Mouse (Mus musculus): ENCODE data around the gene Srp54a.

GRCm38 (mm10) chr12:55075296-55075695 lies 4.8 kb upstream of the Srp54a start:
- no peak for TF ChIP-seq CTCF (IDR thresholded peaks at IDR 0.05; ENCODE audit: low read depth)
- TF ChIP-seq EP300 (optimal IDR thresholded peaks at IDR 0.05): no peak
